Mouse (Mus musculus) erythroblast, adult 5-6 weeks (primary cell): ENCODE data around the gene Gzmg. TPM values are rescaled to one million over a fixed set of nuclear protein-coding genes. Genes with fewer than 3 reads are reported as not detected.

Experiments used
- total RNA-seq, 2 experiments: library from RNA; stranded (forward) in 1 of 2; stranded (reverse) in 1 of 2; fragments of 150-400 nt in 1 of 2; fragments of 200-764, 138-1000 nt in 1 of 2; gene quantifications; 2 replicates each; pipeline versions ENCODE4 v1.2.3 to v1.2.4; 2015 to 2017; ENCODE audit warnings: low replicate concordance in 2 of 2

Gene Gzmg
- total RNA-seq, 2 experiments from 2014 or later = not detected

Other genes with a start within 250 kb of the Gzmg start
- gene Cma1, start 214.9 kb downstream of the Gzmg start, total RNA-seq (2015; ENCODE audit: low replicate concordance) = not detected in 2 replicates
- gene Cma1, start 214.9 kb downstream of the Gzmg start, total RNA-seq (2017; ENCODE audit: low replicate concordance) = not detected in 2 replicates
- not detected in 2 replicates for gene Cma2, start 208.6 kb downstream of the Gzmg start, total RNA-seq (2015; ENCODE audit: low replicate concordance)
- gene Cma2, start 208.6 kb downstream of the Gzmg start, total RNA-seq (2017; ENCODE audit: low replicate concordance) = not detected in 2 replicates
- gene Mcpt1, start 141.6 kb downstream of the Gzmg start, total RNA-seq (2015; ENCODE audit: low replicate concordance) = not detected in 2 replicates
- not detected in 2 replicates for gene Mcpt1, start 141.6 kb downstream of the Gzmg start, total RNA-seq (2017; ENCODE audit: low replicate concordance)
- not detected in 2 replicates for gene Mcpt9, start 129.1 kb downstream of the Gzmg start, total RNA-seq (2015; ENCODE audit: low replicate concordance)
- not detected in 2 replicates for gene Mcpt9, start 129.1 kb downstream of the Gzmg start, total RNA-seq (2017; ENCODE audit: low replicate concordance)
- not detected in 2 replicates for gene Mcpt2, start 117.5 kb downstream of the Gzmg start, total RNA-seq (2015; ENCODE audit: low replicate concordance)
- 0.84 TPM in 1 of 2 replicates, not detected in the other for gene Mcpt2, start 117.5 kb downstream of the Gzmg start, total RNA-seq (2017; ENCODE audit: low replicate concordance)
- gene Mcpt4, start 97.3 kb downstream of the Gzmg start, total RNA-seq (2015; ENCODE audit: low replicate concordance) = not detected in 2 replicates
- gene Mcpt4, start 97.3 kb downstream of the Gzmg start, total RNA-seq (2017; ENCODE audit: low replicate concordance) = not detected in 2 replicates
- gene Mcpt8, start 74.3 kb downstream of the Gzmg start, total RNA-seq (2015; ENCODE audit: low replicate concordance) = 205 and 289 TPM in 2 replicates
- gene Mcpt8, start 74.3 kb downstream of the Gzmg start, total RNA-seq (2017; ENCODE audit: low replicate concordance) = 98.4 and 115 TPM in 2 replicates
- gene Ctsg, start 57.0 kb downstream of the Gzmg start, total RNA-seq (2015; ENCODE audit: low replicate concordance) = 413 and 487 TPM in 2 replicates
- gene Ctsg, start 57.0 kb downstream of the Gzmg start, total RNA-seq (2017; ENCODE audit: low replicate concordance) = 257 and 291 TPM in 2 replicates
- not detected in 2 replicates for gene Gzme, start 39.0 kb downstream of the Gzmg start, total RNA-seq (2015; ENCODE audit: low replicate concordance)
- gene Gzme, start 39.0 kb downstream of the Gzmg start, total RNA-seq (2017; ENCODE audit: low replicate concordance) = not detected in 2 replicates
- gene Gzmd, start 27.0 kb downstream of the Gzmg start, total RNA-seq (2015; ENCODE audit: low replicate concordance) = not detected in 2 replicates
- gene Gzmd, start 27.0 kb downstream of the Gzmg start, total RNA-seq (2017; ENCODE audit: low replicate concordance) = not detected in 2 replicates
- gene Gzmn, start 15.0 kb upstream of the Gzmg start, total RNA-seq (2015; ENCODE audit: low replicate concordance) = not detected in 2 replicates
- not detected in 2 replicates for gene Gzmn, start 15.0 kb upstream of the Gzmg start, total RNA-seq (2017; ENCODE audit: low replicate concordance)
- gene Gzmf, start 51.8 kb upstream of the Gzmg start, total RNA-seq (2015; ENCODE audit: low replicate concordance) = not detected in 2 replicates
- not detected in 2 replicates for gene Gzmf, start 51.8 kb upstream of the Gzmg start, total RNA-seq (2017; ENCODE audit: low replicate concordance)
- gene Gzmc, start 75.1 kb upstream of the Gzmg start, total RNA-seq (2015; ENCODE audit: low replicate concordance) = not detected in 2 replicates
- not detected in 2 replicates for gene Gzmc, start 75.1 kb upstream of the Gzmg start, total RNA-seq (2017; ENCODE audit: low replicate concordance)
- gene Gzmb, start 102.7 kb upstream of the Gzmg start, total RNA-seq (2015; ENCODE audit: low replicate concordance) = 1.3 TPM in 1 of 2 replicates, not detected in the other
- gene Gzmb, start 102.7 kb upstream of the Gzmg start, total RNA-seq (2017; ENCODE audit: low replicate concordance) = not detected in 2 replicates
- not detected in 2 replicates for gene Atp12a, start 205.5 kb upstream of the Gzmg start, total RNA-seq (2015; ENCODE audit: low replicate concordance)
- not detected in 2 replicates for gene Atp12a, start 205.5 kb upstream of the Gzmg start, total RNA-seq (2017; ENCODE audit: low replicate concordance)
- gene Rnf17, start 243.0 kb upstream of the Gzmg start, total RNA-seq (2015; ENCODE audit: low replicate concordance) = not detected in 2 replicates
- gene Rnf17, start 243.0 kb upstream of the Gzmg start, total RNA-seq (2017; ENCODE audit: low replicate concordance) = 5.4 TPM in 1 of 2 replicates, not detected in the other